Mouse (Mus musculus) cerebellum, postnatal 4 days (tissue): ENCODE measurements at regions not wholly inside any gene's neighbourhood (a gene's known extent, or its start where the extent isn't known, plus 50 kb on each side); places are given as distances from the start of the nearest gene placed in this dataset.

Source experiments
- DNase-seq, 2 experiments: peaks; one replicate each; pipeline ENCODE4 v3.0.0; 2022; ENCODE audit warnings: low spot score in 2 of 2, mixed read lengths in 1 of 2

GRCm38 (mm10) chr13:97705926-97706325, 54.5 kb downstream of the Gm10260 start:
- DNase-seq: no peak

GRCm38 (mm10) chr13:97704541-97704940, 55.9 kb downstream of the Gm10260 start:
- DNase-seq: no peak

GRCm38 (mm10) chr13:97698967-97699366, 61.5 kb downstream of the Gm10260 start:
- no peak for DNase-seq

GRCm38 (mm10) chr13:97698317-97698716, 62.1 kb downstream of the Gm10260 start:
- DNase-seq: no peak

GRCm38 (mm10) chr13:97697262-97697661, 63.2 kb downstream of the Gm10260 start:
- DNase-seq: no peak

- DNase-seq: no peak
Measured at GRCm38 (mm10) chr13:97695022-97695421, 65.4 kb downstream of the Gm10260 start.

GRCm38 (mm10) chr13:97694356-97694990, 66.0 kb downstream of the Gm10260 start:
- DNase-seq: no peak

- DNase-seq: no peak
Measured at GRCm38 (mm10) chr13:97688310-97688886, 72.0 kb downstream of the Gm10260 start.

GRCm38 (mm10) chr13:97683836-97684235, 76.6 kb downstream of the Gm10260 start:
- DNase-seq: no peak

GRCm38 (mm10) chr13:97681228-97681987, 79.0 kb downstream of the Gm10260 start:
- DNase-seq: no peak

GRCm38 (mm10) chr13:97680283-97680896, 80.0 kb downstream of the Gm10260 start:
- no peak for DNase-seq

GRCm38 (mm10) chr13:97678991-97679390, 81.4 kb downstream of the Gm10260 start:
- no peak for DNase-seq

- no peak for DNase-seq
Measured at GRCm38 (mm10) chr13:97676536-97677048, 83.8 kb downstream of the Gm10260 start.

- DNase-seq: no peak
Measured at GRCm38 (mm10) chr13:97673107-97673506, 87.3 kb downstream of the Gm10260 start.

- DNase-seq: no peak
Measured at GRCm38 (mm10) chr13:97672038-97672675, 88.3 kb downstream of the Gm10260 start.

- DNase-seq: no peak
Measured at GRCm38 (mm10) chr13:97669366-97669765, 91.1 kb downstream of the Gm10260 start.

GRCm38 (mm10) chr13:97668910-97669309, 91.5 kb downstream of the Gm10260 start:
- no peak for DNase-seq

GRCm38 (mm10) chr13:97667313-97667712, 93.1 kb downstream of the Gm10260 start:
- DNase-seq: no peak

GRCm38 (mm10) chr13:97666761-97667160, 93.7 kb downstream of the Gm10260 start:
- no peak for DNase-seq

- no peak for DNase-seq
Measured at GRCm38 (mm10) chr13:97665226-97665625, 95.2 kb downstream of the Gm10260 start.

GRCm38 (mm10) chr13:97662741-97663140, 97.7 kb downstream of the Gm10260 start:
- DNase-seq: peak in 1 of 2 experiments; percentile 45

- no peak for DNase-seq
Measured at GRCm38 (mm10) chr13:97656618-97657017, 103.8 kb downstream of the Gm10260 start.
